Mouse (Mus musculus): ENCODE measurements around the gene Pex14. TPM values are rescaled to one million over a fixed set of nuclear protein-coding genes. Genes with fewer than 3 reads are reported as not detected.

Pex14 gene
- polyA plus RNA-seq (2014; fragmentation: Illumina TruSeq; extraction: RNeasy Lipid Tissue Mini Kit (QIAGEN cat#74804); ENCODE audit: low read depth, low replicate concordance): 3.0 TPM

DNA sequence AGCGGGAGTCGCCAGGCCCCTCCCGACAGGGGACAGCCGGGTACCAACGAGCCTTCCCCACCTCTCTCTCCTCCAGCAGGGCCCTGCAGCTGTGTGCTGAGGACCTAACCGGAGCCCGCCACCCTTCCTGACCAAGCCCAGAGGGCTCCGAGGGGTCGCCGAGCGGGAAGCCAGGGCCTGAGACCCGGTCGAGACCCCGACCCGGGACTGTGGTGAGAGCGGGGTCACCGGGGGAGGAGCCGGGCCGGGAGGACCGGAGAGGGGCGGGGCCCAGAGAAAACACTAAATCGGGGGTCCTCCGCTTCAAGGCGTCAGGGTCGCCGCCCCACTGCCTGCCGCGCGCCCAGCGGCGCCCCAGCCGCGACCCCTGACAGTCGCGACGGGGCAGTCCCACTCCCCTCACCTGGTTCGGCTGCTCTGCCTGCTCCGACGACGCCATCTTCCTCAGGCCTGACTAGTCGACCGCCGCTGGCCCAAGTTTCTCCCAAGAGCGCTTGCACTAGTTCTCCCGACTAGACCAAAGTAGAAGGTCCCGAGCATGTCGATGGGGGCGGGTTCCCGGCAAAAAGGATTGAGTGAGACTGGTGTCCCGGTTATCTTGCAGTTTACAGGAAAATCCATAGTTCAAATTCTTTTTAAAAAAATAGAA is at the start of gene Pex14:
Gene Pex14, minus strand, starts transcription at position 508 of the 649 bp plus-strand sequence.

DNA sequence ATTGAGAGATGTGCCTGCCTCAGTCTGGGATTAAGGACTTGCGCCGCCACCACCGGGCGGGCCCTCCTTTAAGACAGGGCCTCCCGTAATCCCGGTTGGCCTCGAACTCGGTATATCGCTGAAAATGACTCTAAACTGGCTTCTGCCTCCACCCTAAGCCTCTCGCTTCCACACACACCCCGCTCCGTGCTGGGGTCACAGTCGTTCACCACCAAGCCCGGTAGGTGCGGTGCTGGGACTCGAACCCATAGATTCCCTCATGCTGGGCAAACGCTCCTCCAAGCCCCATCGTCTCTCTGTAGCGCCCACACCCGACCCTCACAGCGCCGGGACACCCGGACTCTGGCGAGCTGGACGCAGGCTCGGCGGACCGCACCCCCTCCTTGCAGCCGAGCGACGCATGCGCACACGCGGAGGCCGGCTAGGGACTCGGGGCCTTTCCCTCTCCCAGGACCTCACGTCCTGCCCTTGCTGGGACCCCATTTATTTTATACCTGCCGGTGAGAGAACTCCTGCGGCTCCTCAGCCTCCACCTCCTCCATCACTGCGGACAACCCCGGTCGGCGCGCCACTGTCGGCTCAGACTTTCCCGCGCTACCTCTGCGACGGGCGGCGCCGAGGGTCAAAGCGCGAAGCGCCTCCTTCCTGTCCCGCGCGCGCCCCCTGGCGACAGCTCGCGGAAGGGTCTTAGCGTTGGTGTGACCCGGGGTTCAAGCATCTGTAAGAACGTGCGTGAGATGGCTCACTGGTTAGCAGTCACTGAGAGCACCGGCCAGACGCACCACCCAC is 37.5 kb upstream of the Pex14 start, which contains the start of gene Cenps:
Gene Cenps, minus strand, starts transcription at position 648 of the 789 bp plus-strand sequence.

DNA sequence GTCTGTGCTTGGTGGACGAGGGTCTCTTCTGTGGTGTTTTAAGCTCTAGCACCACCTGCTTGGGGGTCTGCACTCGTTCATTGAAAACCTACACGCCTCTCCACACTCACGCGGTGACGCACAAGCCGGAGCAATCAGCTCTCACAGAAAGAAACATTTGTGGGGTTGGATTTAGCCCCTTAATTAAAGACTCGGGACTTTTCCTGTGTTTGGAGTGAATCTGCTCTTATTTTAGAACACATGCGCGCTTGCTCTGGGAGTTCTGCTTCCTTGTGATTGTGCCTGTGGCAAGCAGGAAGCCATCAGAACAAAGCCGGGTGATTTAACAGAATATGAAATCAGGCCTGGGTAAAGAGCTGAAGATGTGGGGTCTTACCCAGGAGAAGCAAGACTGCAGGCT is 27.0 kb upstream of the Pex14 start, which contains the start of gene Cort:
Gene Cort, minus strand, starts transcription at position 101 of the 400 bp plus-strand sequence.

DNA sequence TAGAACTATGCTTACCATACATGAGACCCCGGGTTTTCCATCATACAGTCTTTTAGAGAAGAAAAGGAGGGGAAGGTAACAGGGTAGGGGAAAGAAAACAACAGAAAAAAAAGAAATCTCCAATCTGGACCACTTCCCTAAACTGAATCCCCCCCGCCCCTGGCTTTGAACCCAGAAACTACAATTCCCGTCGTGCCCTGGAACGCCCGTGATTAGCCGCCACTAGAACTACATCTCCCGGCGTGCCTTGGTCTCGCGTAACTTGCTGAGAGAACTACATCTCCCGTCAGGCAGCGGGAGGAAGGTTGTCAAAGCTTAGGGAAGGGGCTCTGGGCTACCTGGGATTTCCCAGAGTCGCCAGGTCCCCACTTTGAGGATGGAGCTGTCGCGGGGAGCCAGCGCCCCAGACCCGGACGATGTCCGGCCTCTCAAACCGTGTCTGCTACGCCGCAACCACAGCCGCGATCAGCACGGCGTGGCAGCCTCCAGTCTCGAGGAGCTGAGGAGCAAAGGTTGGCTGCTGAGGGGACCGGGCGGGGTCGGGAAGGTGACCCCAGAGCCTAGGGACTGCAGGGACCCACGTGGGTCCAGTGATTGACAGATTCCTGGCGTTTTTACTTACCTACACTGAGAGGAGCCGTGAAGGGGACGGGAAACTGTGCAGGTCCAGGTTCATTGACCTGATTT is 4.3 kb upstream of the Pex14 start, which contains the start of gene Dffa:
Gene Dffa, plus strand, starts transcription at position 272 of the 687 bp plus-strand sequence.

Other genes with a start within 250 kb of the Pex14 start
- gene Dffa, start 4.3 kb upstream of the Pex14 start, polyA plus RNA-seq (2014; fragmentation: Illumina TruSeq; extraction: RNeasy Lipid Tissue Mini Kit (QIAGEN cat#74804); ENCODE audit: low read depth, low replicate concordance): 6.2 TPM
- not detected for gene Cort, start 26.9 kb upstream of the Pex14 start, polyA plus RNA-seq (2014; fragmentation: Illumina TruSeq; extraction: RNeasy Lipid Tissue Mini Kit (QIAGEN cat#74804); ENCODE audit: low read depth, low replicate concordance)
- not detected for gene Cenps, start 37.8 kb upstream of the Pex14 start, polyA plus RNA-seq (2014; fragmentation: Illumina TruSeq; extraction: RNeasy Lipid Tissue Mini Kit (QIAGEN cat#74804); ENCODE audit: low read depth, low replicate concordance)
- 9.1 TPM for gene Pgd, start 66.9 kb upstream of the Pex14 start, polyA plus RNA-seq (2014; fragmentation: Illumina TruSeq; extraction: RNeasy Lipid Tissue Mini Kit (QIAGEN cat#74804); ENCODE audit: low read depth, low replicate concordance)
- 50.4 TPM for gene Kif1b, start 207.8 kb upstream of the Pex14 start, polyA plus RNA-seq (2014; fragmentation: Illumina TruSeq; extraction: RNeasy Lipid Tissue Mini Kit (QIAGEN cat#74804); ENCODE audit: low read depth, low replicate concordance)